Mouse (Mus musculus): ENCODE data around the gene BC028528. TPM values are rescaled to one million over a fixed set of nuclear protein-coding genes. Genes with fewer than 3 reads are reported as not detected.
"Not testable (repeated sequence)": the region's sequence is repeated elsewhere in the genome, so short reads cannot be mapped to it uniquely, and the experiment has no call there.

Gene BC028528
- total RNA-seq, 2 experiments from 2014 or later, result 97.9 to 117 TPM

GRCm38 (mm10) chr3:95905940-95906492, 14.2 kb upstream of the BC028528 start:
- ATAC-seq (ENCODE audit: poor library complexity, severe bottlenecking), result peak; percentile 72

DNA sequence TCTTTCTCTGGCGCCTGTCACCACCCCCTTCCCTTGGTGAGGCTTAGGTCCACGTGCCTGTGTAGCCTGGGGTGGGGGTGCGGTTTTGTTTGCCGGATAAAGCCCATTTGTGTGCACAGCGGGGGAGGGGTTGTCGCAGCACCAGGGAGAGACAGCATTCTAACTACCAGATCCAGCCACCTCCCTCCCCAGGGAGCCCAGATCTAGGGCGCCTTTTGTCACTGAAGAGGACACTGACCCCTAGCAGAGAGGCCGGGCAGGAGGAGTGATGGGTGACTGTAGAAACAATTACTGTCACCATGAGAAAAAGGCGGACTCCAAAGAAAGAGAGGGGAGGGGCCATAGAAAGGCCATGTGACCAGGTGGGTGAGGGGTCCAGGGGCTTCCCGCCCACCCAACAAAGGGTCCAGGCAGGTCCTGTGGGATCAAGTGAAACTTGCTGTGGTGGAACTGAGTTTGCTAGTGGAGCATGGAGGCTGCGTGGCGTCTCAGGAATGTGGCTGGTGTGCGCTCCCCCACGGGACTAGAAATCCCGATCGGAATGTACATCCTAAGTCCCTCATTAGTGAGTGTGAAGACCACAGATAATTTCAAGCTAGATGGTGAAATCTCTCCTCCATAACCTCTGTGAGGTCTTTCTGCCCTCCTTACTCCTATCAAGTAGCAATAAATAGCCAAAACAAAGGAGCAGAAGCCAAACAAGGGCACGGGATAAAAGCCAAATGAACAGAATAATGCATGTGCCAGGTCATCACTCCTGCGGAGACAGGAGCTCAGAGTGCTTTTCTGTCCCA, 13.5 kb upstream of the BC028528 start:
- ATAC-seq (ENCODE audit: poor library complexity, severe bottlenecking), result no peak

- ATAC-seq (ENCODE audit: poor library complexity, severe bottlenecking), result no peak
Measured at GRCm38 (mm10) chr3:95904568-95904967, 12.8 kb upstream of the BC028528 start, which contains the start of gene Car14. TSS of gene Car14 (minus strand) at chr3:95904691.

GRCm38 (mm10) chr3:95903753-95904502, 12.1 kb upstream of the BC028528 start:
- no peak for ATAC-seq (ENCODE audit: poor library complexity, severe bottlenecking)

GRCm38 (mm10) chr3:95902643-95903042, 10.8 kb upstream of the BC028528 start:
- no peak for ATAC-seq (ENCODE audit: poor library complexity, severe bottlenecking)

- no peak for ATAC-seq (ENCODE audit: poor library complexity, severe bottlenecking)
Measured at GRCm38 (mm10) chr3:95902373-95902625, 10.5 kb upstream of the BC028528 start.

DNA sequence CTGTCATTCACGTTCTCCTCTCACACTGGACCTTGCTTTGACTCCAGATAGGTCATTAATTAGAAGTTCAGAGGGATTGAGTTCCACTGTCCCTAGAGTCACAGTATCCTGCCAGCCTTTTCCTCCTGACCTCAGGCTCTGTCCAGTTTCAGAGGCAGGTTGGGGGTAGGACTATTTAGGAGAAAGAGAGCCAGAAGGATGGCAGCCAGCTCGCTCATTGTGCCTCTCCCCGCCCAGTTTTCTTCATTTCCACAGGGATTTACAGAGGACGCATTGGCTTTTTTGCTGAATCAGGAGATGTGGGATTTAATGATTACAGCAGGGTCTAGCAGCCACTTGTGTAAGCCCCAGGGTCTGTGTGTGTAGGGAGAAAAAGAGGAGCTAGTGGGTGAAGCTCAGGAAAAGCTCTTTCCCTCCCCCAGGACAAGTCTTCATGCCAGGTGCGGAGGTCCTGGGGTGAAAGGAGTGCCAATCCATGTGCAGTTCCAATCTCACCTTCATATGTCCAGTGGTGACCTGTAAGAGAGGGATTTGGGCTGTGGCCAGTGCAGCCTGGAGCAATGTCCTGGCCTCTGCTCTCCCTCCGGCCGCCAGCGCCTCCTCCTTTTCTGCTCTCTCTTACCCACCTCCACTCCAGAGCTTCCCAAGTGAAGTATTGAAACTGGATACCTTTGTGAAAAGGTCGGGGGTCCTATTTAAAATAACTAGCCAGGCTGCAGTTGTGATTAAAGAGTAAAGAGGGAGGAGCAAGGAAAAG, 10.0 kb upstream of the BC028528 start:
- no peak for ATAC-seq (ENCODE audit: poor library complexity, severe bottlenecking)

DNA sequence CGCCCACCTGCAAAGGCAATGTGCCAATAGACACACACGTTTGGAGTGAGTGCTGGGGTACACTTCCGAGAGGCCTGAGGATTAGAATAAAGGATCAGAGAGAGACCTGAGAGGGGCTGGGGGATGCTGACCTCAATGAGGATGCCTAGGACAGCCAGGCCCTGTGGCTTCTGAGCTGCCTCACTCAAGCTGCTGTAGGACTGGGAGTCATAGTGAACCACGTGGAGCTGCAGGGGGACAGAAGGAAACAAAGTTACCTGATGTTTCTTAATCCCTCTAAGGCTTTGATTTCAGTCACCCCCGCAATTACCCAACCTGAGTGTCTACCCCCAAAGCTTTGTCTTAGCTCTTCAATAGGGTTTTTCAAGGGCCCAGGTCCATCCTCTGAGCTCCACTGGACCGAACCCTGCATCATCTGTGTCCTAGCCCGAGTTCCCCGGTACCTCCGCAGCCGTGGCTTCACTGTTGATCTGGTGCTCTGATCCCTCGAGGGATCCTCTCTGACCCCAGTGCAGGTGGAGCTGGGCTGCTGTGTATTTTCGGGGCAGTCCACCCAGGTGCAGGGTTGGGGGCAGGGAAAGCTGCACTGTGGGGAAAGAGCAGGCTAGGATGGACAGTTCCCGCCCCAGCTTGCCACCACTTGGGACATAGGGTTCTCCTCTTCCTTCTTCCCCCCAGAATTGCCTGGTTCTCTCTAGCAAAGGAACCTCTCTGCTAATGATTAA, 8.2 kb upstream of the BC028528 start:
- no peak for ATAC-seq (ENCODE audit: poor library complexity, severe bottlenecking)

GRCm38 (mm10) chr3:95895501-95895900, 3.7 kb upstream of the BC028528 start:
- ATAC-seq (ENCODE audit: poor library complexity, severe bottlenecking), result not testable (repeated sequence)

GRCm38 (mm10) chr3:95894317-95895160, 2.7 kb upstream of the BC028528 start:
- no peak for ATAC-seq (ENCODE audit: poor library complexity, severe bottlenecking)

GRCm38 (mm10) chr3:95893606-95894316, 2.0 kb upstream of the BC028528 start, which contains the start of gene Aph1a:
TSS of gene Aph1a (plus strand) at chr3:95893969.
- ATAC-seq (ENCODE audit: poor library complexity, severe bottlenecking), result peak; percentile 94

DNA sequence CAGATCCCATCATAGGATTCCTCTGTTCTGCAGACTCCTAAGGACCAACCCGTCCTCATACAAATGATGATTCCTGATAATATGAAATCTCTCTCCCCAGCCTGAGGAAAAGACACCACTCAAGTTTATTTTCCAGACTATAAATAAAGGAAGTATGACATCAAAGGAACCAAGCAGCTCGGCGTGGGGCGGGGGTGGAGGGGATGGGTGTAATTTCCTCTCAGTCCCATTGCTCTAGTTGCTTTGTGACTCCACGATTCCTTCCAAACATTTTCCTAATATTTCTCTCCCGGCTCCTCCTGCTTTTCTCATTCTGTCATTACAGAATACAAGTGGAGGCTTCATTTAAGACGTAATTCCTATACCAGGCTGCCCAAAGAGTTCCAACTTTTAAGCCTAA, 1.3 kb upstream of the BC028528 start:
- ATAC-seq (ENCODE audit: poor library complexity, severe bottlenecking), result no peak

DNA sequence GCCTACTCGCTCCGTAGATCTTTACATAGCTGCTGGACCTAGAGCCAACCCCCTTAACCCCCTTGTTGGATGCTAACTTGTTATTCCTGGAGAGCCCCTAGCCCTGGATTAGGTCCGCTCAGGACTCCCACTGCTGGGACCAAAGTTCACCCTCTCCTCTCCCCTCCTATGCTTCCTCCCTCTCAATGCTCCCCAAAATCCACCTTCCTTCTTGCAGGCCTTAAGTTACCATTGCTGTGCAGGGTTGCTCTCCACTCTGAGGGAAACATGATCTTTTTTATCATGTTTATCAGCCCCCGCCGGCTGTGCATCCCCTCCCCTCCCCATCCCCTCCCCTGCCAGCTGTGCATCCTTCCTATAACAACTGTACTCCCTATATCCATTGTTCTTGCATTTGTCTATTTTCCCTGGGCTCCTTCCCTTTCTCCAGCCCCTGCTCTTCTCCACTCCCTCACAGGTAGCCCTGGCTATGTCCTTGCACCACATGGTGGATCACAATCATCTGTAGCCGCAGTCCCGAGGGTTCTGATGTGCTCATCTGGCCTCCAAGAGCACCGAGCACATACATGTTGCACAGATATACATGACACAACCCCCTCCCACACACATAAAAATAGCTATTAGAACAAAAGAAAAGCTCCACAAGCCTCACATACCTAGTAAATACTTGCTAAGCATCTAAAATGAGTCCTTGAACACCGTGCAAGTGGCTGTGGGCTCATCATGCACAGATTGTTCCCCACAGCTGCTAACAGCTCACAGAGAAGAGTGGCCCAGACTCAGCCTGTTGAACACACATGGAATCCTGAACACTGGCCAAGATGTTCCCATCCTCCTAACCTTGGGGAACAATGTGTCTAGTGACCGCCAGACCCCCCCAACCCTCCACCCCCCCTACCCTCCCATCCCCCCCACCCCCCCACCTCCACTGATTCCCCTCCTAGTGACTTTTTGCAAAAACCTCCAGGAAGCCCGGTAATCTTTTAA, 554 bp upstream of the BC028528 start:
- no peak for ATAC-seq (ENCODE audit: poor library complexity, severe bottlenecking)

GRCm38 (mm10) chr3:95889664-95890063, 2.1 kb downstream of the BC028528 start:
- no peak for ATAC-seq (ENCODE audit: poor library complexity, severe bottlenecking)

- ATAC-seq (ENCODE audit: poor library complexity, severe bottlenecking), result no peak
Measured at GRCm38 (mm10) chr3:95887596-95887995, 4.2 kb downstream of the BC028528 start.

GRCm38 (mm10) chr3:95884400-95884799, 7.4 kb downstream of the BC028528 start:
- ATAC-seq (ENCODE audit: poor library complexity, severe bottlenecking), result no peak

GRCm38 (mm10) chr3:95882816-95883425, 8.9 kb downstream of the BC028528 start:
- no peak for ATAC-seq (ENCODE audit: poor library complexity, severe bottlenecking)
